Mouse (Mus musculus) central nervous system, embryonic 14 days (tissue): ENCODE data around the gene Fgf18. TPM values are rescaled to one million over a fixed set of nuclear protein-coding genes. Genes with fewer than 3 reads are reported as not detected.

Source experiments
- polyA plus RNA-seq: library from polyadenylated mRNA; depleted of rRNA; stranded (reverse); fragments of >200 nt; gene quantifications from 2 replicates; pipeline ENCODE4 v1.2.3, GENCODE M21; 2012; rRNA removed

Gene Fgf18
- polyA plus RNA-seq = 4.2 and 6.5 TPM in 2 replicates

GRCm38 (mm10) chr11:33147171-33147571 lies at the start of gene Fgf18:
Gene Fgf18 (minus strand): TSS chr11:33147400.

GRCm38 (mm10) chr11:33162998-33163506 lies 15.9 kb upstream of the Fgf18 start, which contains the start of gene Npm1:
Gene Npm1 (minus strand): TSS chr11:33163206.

Other genes with a start within 250 kb of the Fgf18 start
- gene Npm1, start 15.8 kb upstream of the Fgf18 start, polyA plus RNA-seq = 878 and 907 TPM in 2 replicates
- 9.6 and 13.2 TPM in 2 replicates for gene Tlx3, start 56.2 kb upstream of the Fgf18 start, polyA plus RNA-seq
- 0.12 and 0.15 TPM in 2 replicates for gene Gm12117, start 129.3 kb upstream of the Fgf18 start, polyA plus RNA-seq